Mouse (Mus musculus): ENCODE results near the gene Ppard. TPM values are rescaled to one million over a fixed set of nuclear protein-coding genes. Genes with fewer than 3 reads are reported as not detected.

Ppard gene
- total RNA-seq, 4 experiments from 2014 or later, result 38.8 to 50.6 (median 45.4) TPM

DNA sequence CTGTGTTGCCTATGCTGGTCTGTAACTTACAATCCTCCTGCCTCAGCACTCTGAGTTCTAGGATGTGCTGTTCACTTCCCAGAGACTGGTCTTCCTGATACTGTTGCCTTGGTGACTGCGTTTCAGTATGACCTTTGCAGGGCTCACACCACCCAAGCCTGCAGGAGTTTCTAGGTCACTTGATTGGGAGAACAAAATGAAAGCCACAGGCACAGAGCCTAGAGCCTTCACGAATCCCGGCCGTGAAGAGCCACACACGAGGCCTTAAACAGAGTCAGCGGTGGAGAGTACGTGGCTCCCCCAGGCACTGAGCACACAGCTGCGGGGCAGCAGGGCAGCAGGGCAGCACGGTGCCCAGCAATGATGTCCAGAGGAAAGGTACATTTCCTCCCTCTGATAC is 25.8 kb downstream of the Ppard start:
- no peak for DNase-seq

- no peak for DNase-seq
Measured at GRCm38 (mm10) chr17:28259890-28260542, 27.5 kb downstream of the Ppard start.

DNA sequence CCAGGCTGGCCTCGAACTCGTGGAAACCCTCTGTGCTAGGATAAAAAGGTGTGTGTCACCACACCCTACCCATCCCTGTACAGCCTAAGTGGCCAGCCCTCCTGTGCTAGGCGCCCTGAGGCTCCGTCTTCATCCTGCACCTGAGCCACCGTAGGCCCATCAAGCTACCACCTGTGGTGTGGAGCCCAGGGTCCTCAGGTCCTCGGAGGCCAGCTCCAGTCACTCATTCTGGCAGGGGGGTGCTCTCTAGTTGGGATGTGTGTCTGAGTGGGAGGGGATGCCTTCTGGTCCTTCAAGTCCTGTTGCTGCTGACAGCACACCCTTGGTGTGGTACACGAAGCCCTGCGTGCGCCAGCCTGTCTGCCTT is 28.0 kb downstream of the Ppard start:
- DNase-seq, result no peak

GRCm38 (mm10) chr17:28261795-28262194 is 29.3 kb downstream of the Ppard start:
- DNase-seq, result no peak

DNA sequence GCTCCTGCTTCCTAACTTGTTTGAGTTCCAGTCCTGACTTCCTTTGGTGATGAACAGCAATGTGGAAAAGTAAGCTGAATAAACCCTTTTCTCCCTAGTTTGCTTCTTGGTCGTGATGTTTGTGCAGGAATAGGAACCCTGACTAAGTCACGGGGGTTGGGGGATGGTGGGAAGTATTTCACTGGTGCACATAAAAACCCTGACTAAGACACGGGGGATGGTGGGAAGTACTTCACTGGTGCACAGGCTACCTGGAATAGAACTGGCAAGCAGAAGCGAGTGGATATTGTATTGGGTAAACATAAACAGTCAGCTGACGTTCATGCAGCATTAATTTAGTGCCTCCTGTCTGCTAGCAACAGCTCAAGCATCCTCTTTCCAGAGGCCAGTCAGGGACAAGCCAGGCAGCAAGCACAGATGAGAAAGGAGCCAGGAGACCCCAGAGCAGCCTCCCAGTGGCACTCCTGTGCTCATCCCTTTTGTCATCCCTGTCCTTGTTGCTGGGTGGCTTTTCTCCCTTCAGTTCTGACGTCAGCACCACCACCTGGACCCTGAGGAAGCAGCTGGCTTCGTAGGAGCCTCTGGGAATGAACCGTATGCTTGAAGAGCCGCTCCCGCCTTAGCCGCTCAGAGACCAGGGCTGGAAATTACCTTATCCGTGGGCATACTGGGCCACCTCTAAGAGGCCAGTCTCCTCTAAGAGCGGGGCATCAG is 30.8 kb downstream of the Ppard start:
- DNase-seq, result no peak

DNA sequence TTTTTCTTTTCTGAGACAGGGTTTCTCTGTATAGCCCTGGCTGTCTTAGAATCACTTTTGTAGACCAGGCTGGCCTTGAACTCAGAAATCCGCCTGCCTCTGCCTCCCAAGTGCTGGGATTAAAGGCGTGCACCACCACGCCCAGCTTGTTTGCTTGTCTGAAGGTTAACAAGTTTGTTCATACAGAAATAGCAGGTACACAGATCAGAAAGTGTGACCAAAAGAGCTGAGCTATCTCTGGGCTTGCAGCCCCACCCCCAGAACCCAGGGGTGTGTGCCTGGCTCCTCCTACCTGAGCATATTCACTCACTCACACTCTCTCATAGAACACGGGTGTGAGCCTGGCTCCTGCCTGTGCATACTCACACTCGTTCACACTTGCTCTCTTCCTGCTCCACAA is 34.8 kb downstream of the Ppard start:
- no peak for DNase-seq

- no peak for DNase-seq
Measured at GRCm38 (mm10) chr17:28270165-28270564, 37.7 kb downstream of the Ppard start.

DNA sequence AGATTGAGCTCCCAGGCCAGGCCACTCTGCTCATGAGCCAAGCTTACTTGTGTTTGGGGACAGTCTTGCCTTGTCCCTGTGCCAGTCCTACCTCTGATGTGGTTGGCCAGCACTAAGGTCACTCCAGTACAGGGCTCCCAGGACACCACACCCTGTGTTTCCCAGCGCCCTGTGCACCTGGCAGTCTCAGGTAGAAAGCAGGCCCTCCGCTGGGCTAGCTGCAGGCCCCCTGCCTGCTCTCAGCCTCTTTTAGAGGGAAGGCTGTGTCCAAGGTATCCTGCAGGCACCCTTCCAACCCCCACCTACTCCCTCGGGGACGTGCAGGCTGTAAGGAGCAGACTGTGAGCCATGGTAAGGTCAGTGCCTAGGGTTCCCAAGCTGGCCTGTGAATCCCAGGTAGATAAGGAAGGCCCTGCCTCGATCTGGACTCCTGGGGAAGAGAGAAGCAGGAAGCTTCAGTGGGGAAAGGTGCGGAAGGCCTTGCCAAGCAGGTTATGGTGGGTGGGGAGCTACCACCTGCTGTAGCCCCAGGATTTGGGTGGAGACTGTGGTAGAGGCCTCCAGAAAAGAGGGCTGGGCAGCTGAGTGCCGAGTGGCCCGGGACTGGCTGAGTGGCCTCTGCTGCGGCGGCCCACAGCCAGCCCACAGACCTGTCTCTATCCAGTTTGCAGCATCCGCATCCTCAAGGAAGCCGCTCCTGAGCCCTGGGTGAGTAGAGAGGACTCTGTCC is 39.2 kb downstream of the Ppard start:
- no peak for DNase-seq

- DNase-seq, result peak; percentile 63
Measured at GRCm38 (mm10) chr17:28272281-28272680, 39.8 kb downstream of the Ppard start.

- DNase-seq, result no peak
Measured at GRCm38 (mm10) chr17:28272837-28273236, 40.3 kb downstream of the Ppard start.

DNA sequence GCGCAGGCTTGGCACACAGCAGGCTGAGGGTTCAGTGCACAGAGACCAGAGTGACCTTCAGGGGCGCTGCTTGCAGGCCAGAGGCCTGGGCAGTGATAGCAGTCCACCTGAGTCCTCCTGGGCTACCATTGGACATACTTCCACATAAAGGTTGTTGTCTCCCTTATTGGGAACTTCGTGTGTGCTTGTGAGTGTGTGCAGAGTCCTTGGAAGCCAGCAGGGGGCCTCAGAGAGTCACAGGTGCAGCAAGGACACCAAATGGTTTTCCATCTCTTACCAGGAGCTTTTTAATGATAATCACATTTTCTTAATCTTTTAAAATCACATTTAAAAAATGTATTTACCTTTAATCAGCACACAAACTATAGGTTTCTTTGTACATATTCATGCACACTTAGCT is 42.2 kb downstream of the Ppard start:
- DNase-seq, result no peak

GRCm38 (mm10) chr17:28277226-28277625 is 44.7 kb downstream of the Ppard start:
- no peak for DNase-seq

- DNase-seq, result no peak
Measured at GRCm38 (mm10) chr17:28277721-28278120, 45.2 kb downstream of the Ppard start.

DNA sequence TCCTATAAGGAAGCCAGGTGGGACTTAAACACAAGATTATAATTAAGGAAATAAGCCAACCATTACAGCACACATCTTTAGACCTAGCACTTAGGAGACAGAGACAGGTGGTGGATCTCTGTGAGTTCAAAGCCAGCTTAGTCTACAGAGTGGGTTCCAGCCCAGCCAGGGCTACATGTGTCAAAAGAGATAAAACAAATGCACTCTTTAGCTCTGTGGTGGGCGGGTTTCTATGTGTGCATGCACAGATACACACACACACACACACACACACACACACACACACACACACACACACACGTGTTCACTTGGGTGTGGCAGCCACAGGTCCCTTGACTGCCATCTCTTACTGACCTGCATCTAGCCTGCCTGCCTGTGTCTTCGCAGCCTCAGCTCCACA is 45.7 kb downstream of the Ppard start:
- DNase-seq, result no peak

DNA sequence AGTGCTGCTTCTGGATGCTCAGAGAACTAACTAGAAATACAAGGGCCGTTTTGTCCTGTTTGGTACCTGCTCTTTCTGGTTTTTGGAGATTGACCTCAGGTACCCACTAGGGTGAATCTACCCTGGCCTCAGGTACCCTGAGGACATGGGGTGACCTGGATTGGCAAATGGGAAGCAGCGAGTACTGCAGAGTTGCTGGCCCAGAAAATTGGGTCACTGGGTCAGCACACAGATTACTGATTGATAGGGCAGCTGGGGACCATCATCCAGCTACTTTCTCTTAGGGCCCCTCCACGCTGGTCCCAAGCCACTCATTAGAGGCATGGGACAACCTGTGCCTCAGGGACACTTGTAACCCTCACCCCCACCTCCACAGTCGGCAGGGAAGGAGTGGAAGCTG is 46.7 kb downstream of the Ppard start:
- no peak for DNase-seq

DNA sequence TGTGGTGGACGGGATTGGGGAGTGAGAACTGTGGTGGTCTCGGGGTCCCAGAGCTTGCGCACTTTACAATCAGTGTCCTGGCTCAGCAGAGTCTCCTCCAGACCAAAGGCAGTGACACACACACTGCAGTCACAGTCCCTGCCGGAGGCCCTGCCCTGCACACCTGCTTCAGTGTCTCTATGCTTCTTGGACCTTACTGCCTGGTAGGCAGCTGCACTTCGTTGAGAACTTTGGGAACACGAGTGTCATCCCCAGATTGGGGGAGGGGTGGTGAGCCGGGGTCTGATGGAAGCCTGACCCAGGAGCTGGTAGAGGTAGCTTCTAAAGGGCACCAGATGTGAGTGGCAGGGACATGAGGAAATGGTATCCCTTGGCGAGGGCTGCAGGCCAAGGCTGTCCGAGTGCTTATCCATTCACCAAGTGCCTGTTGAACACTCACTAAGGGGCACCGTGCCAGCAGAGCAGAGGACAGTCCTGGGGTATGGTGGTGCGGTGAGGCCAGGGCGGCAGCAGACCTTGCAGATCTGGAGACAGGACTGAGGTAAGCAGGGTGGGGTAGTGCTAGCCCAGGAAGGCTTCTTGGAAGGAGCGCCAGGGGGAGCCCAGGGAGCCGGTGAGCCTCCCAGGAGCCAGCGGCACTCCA is 47.4 kb downstream of the Ppard start:
- peak; percentile 90 for DNase-seq

DNA sequence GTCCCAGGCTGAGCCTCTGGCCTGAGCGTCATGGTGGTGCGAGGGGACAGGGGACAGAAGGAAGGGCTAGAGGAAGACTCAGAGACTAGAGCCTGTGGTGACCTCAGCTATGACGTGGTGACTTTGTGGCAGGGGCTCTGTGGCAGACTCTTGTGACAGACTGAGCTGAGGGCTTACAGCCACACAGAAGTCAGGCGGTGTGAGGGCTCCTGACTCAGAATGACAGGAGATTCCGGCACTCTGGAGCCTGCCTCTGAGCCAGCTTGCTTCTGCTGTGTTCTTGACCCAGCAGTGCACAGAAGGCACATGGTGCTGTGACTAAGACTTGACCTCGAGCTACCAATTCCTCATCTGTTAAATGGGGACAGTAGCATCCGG is 47.9 kb downstream of the Ppard start:
- DNase-seq, result peak; percentile 81

DNA sequence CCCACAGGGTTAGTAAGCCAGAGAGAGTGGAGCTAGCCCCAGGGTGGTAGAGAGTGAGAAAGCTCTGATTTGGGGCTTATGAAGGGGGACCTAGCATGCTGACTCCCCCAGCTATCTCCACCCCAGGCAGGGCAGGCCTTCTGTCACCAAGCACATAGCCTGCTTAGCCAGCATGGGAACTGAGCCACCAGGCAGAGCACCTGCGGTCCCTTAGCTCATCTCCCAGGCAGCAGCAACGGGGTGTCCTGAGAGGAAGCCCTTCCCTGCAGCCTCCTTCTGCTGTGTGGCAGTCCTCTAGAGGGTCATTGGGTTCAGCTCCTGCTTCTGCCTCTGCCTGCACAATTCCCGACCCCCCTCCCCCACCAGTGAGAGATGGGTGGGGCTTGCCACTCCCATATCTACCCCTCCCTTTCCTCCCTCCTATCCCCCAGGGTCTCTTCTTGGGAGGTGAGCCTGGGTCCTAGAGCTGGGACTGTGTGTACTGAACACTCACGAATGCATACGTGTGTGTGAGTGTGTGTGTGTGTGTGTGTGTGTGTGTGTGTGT is 48.4 kb downstream of the Ppard start:
- DNase-seq, result no peak

- DNase-seq, result no peak
Measured at GRCm38 (mm10) chr17:28281866-28282441, 49.5 kb downstream of the Ppard start.

DNA sequence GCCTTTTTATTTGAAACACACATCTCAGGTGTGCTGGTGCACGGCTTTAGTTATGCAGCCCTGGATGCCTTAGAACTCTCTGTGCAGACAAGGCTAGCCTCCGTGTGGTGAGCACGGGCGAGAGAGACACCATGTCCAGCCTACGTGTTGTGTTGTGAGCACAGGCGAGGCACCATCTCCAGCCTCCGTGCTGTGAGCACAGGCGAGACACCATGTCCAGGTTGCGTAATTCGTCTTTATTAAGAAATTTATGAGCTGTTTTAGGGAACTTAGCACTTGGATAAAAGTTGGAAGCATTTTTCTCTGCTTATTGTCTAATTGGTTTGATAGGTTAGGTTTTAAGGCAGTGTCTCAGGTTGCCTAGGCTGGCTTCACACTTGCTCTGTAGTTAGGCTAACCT is 50.7 kb downstream of the Ppard start:
- no peak for DNase-seq

- DNase-seq, result no peak
Measured at GRCm38 (mm10) chr17:28286133-28286532, 53.6 kb downstream of the Ppard start.

GRCm38 (mm10) chr17:28286964-28287363 is 54.5 kb downstream of the Ppard start:
- DNase-seq, result no peak

DNA sequence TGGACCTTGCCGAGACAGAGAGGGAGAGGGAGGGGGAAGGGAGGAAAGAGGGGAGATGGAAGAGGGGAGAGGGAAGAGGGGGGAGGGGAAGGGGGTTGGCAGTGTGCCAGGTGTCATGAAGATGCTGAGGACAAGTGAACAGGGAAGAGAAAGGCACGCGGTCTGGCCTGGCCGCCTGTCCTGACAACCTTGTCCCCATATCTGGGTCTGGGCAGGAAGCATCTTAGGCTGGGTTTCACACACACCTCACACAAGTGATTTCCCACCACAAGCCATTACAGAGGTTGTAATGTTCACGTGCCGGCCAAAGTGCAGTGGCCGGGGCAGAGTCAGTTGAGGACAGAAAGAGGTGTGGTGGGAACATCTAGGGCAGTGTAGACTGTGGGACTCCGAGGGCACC is 55.1 kb downstream of the Ppard start:
- DNase-seq, result no peak
